ENCODE assay signal across 9 mouse cellular contexts in the genomic region with DNA sequence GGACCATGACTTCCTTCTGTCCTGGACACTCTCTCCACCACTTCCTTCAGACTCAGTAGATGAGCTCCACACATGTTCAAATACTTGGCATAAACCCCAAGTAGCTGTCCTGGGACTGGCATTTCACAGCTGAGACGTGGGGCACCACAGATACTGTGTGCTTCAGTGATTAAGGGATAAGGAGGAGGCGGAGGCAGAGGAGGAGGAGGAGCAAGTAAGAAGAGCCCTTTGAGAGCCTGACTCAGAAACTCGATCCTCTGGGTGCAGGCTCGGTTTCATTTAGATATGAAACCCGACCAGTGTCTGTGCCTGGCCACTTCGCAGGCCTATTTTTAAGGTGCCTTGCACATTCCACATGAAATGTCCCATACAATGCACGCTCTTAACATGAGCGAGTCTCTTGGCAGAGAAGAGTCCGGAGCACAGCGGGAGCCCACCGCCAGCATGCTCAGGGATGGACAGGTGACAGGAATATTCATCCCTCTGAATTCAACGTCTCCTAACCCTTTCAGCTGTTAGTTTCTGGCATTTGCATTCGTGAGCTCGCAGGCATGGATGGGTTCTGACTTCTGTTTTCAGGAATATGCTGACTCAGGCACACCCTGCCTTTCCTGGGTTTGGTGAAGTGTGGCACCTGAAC.
DNase-seq lines count a peak whose midpoint lies in the region; ATAC-seq and TF ChIP-seq lines count a peak whose summit lies in the region.
"Had no signal": no experiment of that assay in that cellular context is flagged by ENCODE, and none has a peak within 500 bp of the region (broad histone marks: within the 10 kb centered on the region; RNA-seq: fewer than 3 reads in every experiment).

No protein-coding gene starts in this region.

- H3K36me3 ChIP-seq in heart, embryonic 11.5 days (ENCODE audit: control insufficient read depth, insufficient read depth, low read length), result no peaks in the 10 kb centered on the region
- H3K36me3 ChIP-seq in testis, adult 2 months (ENCODE audit: control insufficient read depth, insufficient read depth, low read length), result no peaks in the 10 kb centered on the region
- H3K36me3 ChIP-seq in embryonic facial prominence, embryonic 15.5 days, result no peaks in the 10 kb centered on the region
- peaks cover 54% of the 10 kb centered on the region for H3K36me3 ChIP-seq in midbrain, embryonic 13.5 days

- no peaks in the 10 kb centered on the region for H3K9me3 ChIP-seq in heart, embryonic 11.5 days (replicated peaks; ENCODE audit: control insufficient read depth, low read length)
- no peaks in the 10 kb centered on the region for H3K9me3 ChIP-seq in embryonic facial prominence, embryonic 15.5 days (replicated peaks)
- no peaks in the 10 kb centered on the region for H3K9me3 ChIP-seq in midbrain, embryonic 13.5 days

- no peak overlapping the region for H3K27ac ChIP-seq in heart, embryonic 11.5 days (ENCODE audit: low read depth, low read length)
- peak overlapping the region; percentile 54; the same call in 1 of the 2 replicates for H3K27ac ChIP-seq in testis, adult 2 months (ENCODE audit: control insufficient read depth, insufficient read depth, low read depth, low read length)
- H3K27ac ChIP-seq in embryonic facial prominence, embryonic 15.5 days (replicated peaks), result no peak overlapping the region
- H3K27ac ChIP-seq in midbrain, embryonic 13.5 days, result no peak overlapping the region

- no peak for TF ChIP-seq CTCF in testis, adult 2 months (IDR thresholded peaks at IDR 0.05; ENCODE audit: control insufficient read depth, insufficient read depth, insufficient replicate concordance, low read depth, low read length)

- peaks cover 4% of the 10 kb centered on the region; the same call in 1 of the 2 replicates for H3K4me1 ChIP-seq in heart, embryonic 11.5 days (ENCODE audit: control insufficient read depth, insufficient read depth, low read length)
- peaks cover 7% of the 10 kb centered on the region for H3K4me1 ChIP-seq in testis, adult 2 months (ENCODE audit: control insufficient read depth, insufficient read depth, low read length)
- 0 out of 2 replicates have a peak, but pooled peaks cover 7% of the 10 kb centered on the region for H3K4me1 ChIP-seq in embryonic facial prominence, embryonic 15.5 days
- H3K4me1 ChIP-seq in midbrain, embryonic 13.5 days (replicated peaks), result peaks cover 6% of the 10 kb centered on the region

- H3K4me3 ChIP-seq in heart, embryonic 11.5 days (ENCODE audit: low read depth, low read length), result no peak overlapping the region
- no peak overlapping the region for H3K4me3 ChIP-seq in testis, adult 2 months (ENCODE audit: control insufficient read depth, low read depth, low read length)
- H3K4me3 ChIP-seq in embryonic facial prominence, embryonic 15.5 days (replicated peaks), result no peak overlapping the region
- H3K4me3 ChIP-seq in midbrain, embryonic 13.5 days (replicated peaks), result no peak overlapping the region

- intact Hi-C loops in heart, postnatal 25 days (cut with DNase I), result no loop called here

- TF ChIP-seq POLR2A in testis, adult 2 months (IDR thresholded peaks at IDR 0.05; ENCODE audit: control insufficient read depth, low read depth, low read length), result no peak

- H3K4me2 ChIP-seq in heart, embryonic 11.5 days, result peak overlapping the region; percentile 37
- no peak overlapping the region for H3K4me2 ChIP-seq in embryonic facial prominence, embryonic 15.5 days (replicated peaks)
- H3K4me2 ChIP-seq in midbrain, embryonic 13.5 days (replicated peaks), result no peak overlapping the region

- no peak for ATAC-seq in heart, embryonic 11.5 days (replicated peaks; ENCODE audit: insufficient number of reproducible peaks, low FRiP score, low TSS enrichment)
- peak; percentile 45 for ATAC-seq in embryonic facial prominence, embryonic 15.5 days (ENCODE audit: insufficient number of reproducible peaks, low FRiP score, low TSS enrichment, low read depth)
- no peak for ATAC-seq in midbrain, embryonic 13.5 days

- H3K27me3 ChIP-seq in heart, embryonic 11.5 days (ENCODE audit: control insufficient read depth, insufficient read depth, low read length), result no peaks in the 10 kb centered on the region
- H3K27me3 ChIP-seq in testis, adult 2 months (ENCODE audit: control insufficient read depth, insufficient read depth, low read length), result no peaks in the 10 kb centered on the region
- no peaks in the 10 kb centered on the region for H3K27me3 ChIP-seq in embryonic facial prominence, embryonic 15.5 days
- H3K27me3 ChIP-seq in midbrain, embryonic 13.5 days, result no peaks in the 10 kb centered on the region

- no peak overlapping the region for H3K9ac ChIP-seq in heart, embryonic 11.5 days (ENCODE audit: low read depth, low read length)
- no peak overlapping the region for H3K9ac ChIP-seq in embryonic facial prominence, embryonic 15.5 days
- no peak overlapping the region for H3K9ac ChIP-seq in midbrain, embryonic 13.5 days (replicated peaks)

- WGBS in heart, embryonic 11.5 days (ENCODE audit: insufficient replicate concordance), result 40% methylated on average over 14 of the region's 14 CpGs
- 35% methylated on average over 14 of the region's 14 CpGs for WGBS in embryonic facial prominence, embryonic 15.5 days
- 58% methylated on average over 14 of the region's 14 CpGs for WGBS in midbrain, embryonic 13.5 days

- no peak for DNase-seq in heart, postnatal 25 days (ENCODE audit: low spot score)
- DNase-seq in testis, postnatal 10 days (ENCODE audit: low spot score), result no peak
- DNase-seq in thymus, postnatal 14 days, result no peak
- DNase-seq in layer of hippocampus, postnatal 14 days (ENCODE audit: low spot score in 2 of 2), result no peak
- DNase-seq: adrenal gland, postnatal 25 days had no signal
